Mouse (Mus musculus): Measurements from ENCODE around the gene Olfr1412.

GRCm38 (mm10) chr1:92611008-92611407, 25.4 kb downstream of the Olfr1412 start:
- TF ChIP-seq POLR2A (IDR thresholded peaks at IDR 0.05; ENCODE audit: low read depth, low read length) (no peak), CTCF (IDR thresholded peaks at IDR 0.05; ENCODE audit: extremely low read depth, insufficient read length, insufficient replicate concordance, low read depth, low read length) (peak; percentile 85; the same call in 1 of the 2 replicates)
